Mouse (Mus musculus) frontal cortex, postnatal 25 days (tissue): ENCODE measurements around the gene Il1f5.

Source experiments
- DNase-seq, 2 experiments: peaks; one replicate each; pipeline ENCODE4 v3.0.0; 2022; ENCODE audit warnings: low spot score in 2 of 2

Gene Il1f5

GRCm38 (mm10) chr2:24276654-24277053, at the start of gene Il1f5:
Gene Il1f5 (plus strand): TSS chr2:24276954.
- DNase-seq = no peak

DNA sequence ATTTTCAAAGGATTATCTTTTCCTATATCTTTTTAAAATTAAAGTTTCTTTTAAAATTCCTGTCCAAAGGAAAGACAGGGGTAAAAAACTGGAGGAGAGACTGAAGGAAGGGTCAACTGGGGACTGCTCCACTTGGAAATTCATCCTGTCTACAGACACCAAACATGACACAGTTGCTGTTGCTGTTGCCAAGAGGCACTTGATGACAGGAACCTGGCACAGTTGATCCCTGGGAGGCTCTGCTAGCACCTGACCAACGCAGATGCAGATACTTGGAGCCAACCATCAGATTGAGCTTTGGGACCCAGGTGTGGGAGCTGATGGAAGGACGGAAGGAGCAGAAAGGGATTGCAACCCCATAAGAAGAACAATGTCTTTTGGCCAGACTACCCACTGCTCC, 49.6 kb upstream of the Il1f5 start:
- no peak for DNase-seq

DNA sequence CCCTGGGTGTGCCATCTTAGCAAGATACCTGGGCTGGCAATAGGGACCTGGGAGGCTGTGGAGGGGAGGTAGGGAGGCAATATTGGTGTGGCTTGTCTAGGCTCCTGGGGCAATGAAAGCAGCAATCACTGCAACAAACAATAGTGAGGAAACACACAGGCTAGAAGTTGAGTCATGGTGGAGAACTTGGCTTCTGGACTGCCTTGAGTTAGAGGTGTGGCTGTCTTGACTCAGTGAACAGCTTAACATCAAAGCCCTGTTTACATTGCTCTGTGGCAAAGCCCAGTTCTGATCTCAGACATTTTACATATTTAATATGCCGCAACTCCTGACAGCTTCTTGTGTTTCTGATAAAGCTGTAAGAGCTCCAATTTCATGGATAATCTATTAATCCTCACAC, 9.3 kb upstream of the Il1f5 start:
- no peak for DNase-seq

GRCm38 (mm10) chr2:24273619-24274018, 3.1 kb upstream of the Il1f5 start:
- DNase-seq = no peak

GRCm38 (mm10) chr2:24275146-24275545, 1.6 kb upstream of the Il1f5 start:
- DNase-seq = no peak

GRCm38 (mm10) chr2:24290896-24291295, 14.1 kb downstream of the Il1f5 start, which contains the start of gene Il1f10:
Gene Il1f10 (plus strand): TSS chr2:24291196.
- no peak for DNase-seq

DNA sequence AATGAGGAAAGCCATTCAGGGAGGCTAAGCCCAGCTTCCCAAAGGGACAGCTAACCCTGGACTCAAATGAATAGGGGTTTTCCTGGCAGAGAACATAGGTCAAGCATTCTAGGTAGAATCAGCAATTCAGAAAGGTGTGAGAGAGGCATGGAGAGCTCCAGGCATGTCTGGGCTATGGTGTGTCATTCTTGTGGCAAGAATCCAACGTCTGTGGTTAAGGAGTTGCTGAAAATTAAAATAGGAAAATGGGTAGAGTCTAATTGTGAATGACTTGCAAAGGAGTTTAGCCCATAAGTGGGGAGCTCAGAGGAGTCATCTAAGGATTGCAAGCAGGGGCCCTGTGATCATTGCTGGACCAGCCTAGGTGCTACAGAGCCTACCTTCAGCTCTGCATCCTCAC, 17.9 kb downstream of the Il1f5 start:
- DNase-seq = no peak

- DNase-seq = peak in 1 of 2 experiments; percentile 32
Observed at GRCm38 (mm10) chr2:24296837-24297236, 20.1 kb downstream of the Il1f5 start.

GRCm38 (mm10) chr2:24311302-24312001, 34.7 kb downstream of the Il1f5 start:
- no peak for DNase-seq

DNA sequence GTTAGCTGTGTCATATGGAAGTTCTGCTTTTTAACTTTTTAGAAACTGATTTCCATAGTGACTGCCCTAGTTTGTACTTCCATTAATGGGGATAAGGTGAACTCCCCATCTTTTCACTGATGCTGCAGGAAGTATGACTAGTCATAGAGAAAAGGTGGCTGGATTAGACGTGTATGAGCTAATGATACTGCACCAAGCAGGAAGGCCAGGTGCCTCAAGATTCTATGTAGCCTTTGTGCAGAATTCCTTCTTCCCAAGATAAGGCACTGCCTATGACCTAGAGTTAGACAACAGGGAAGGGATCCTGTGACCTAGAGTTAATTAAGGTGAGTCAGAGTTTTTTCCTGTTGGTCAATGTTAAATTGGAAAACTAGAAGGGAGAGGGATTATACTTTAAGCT, 40.2 kb downstream of the Il1f5 start:
- DNase-seq = no peak

GRCm38 (mm10) chr2:24317919-24318598, 41.3 kb downstream of the Il1f5 start:
- DNase-seq = no peak
